Mouse (Mus musculus) liver, adult 10 weeks (tissue): ENCODE results near the gene Olfr318. TPM values are rescaled to one million over a fixed set of nuclear protein-coding genes. Genes with fewer than 3 reads are reported as not detected.

Source experiments
- polyA plus RNA-seq: library from polyadenylated mRNA; stranded (reverse); fragments of 350-450 nt; fragmentation: Illumina TruSeq; extraction: RNeasy Lipid Tissue Mini Kit (QIAGEN cat#74804); gene quantifications from one replicate; pipeline ENCODE4 v1.2.3, GENCODE M21; 2014; ENCODE audit warnings: low read depth, low replicate concordance

The Olfr318 gene
- not detected for polyA plus RNA-seq

GRCm38 (mm10) chr11:58723914-58724313 lies at the start of gene Olfr318:
TSS of gene Olfr318 (minus strand) at chr11:58724014.

GRCm38 (mm10) chr11:58772888-58773287 lies 49.1 kb upstream of the Olfr318 start, which contains the start of gene Olfr315:
TSS of gene Olfr315 (plus strand) at chr11:58773188.

GRCm38 (mm10) chr11:58752434-58752833 lies 28.6 kb upstream of the Olfr318 start, which contains the start of gene Olfr316:
TSS of gene Olfr316 (plus strand) at chr11:58752734.

GRCm38 (mm10) chr11:58738792-58739262 lies 15.0 kb upstream of the Olfr318 start, which contains the start of gene Olfr317:
TSS of gene Olfr317 (minus strand) at chr11:58739212.

GRCm38 (mm10) chr11:58698862-58699261 lies 25.0 kb downstream of the Olfr318 start, which contains the start of gene Olfr319:
TSS of gene Olfr319 (plus strand) at chr11:58699162.

GRCm38 (mm10) chr11:58680799-58681198 lies 43.0 kb downstream of the Olfr318 start, which contains the start of gene Olfr320:
TSS of gene Olfr320 (plus strand) at chr11:58681099.

Other genes starting within 250 kb of the Olfr318 start
- gene Olfr332, start 231.5 kb downstream of the Olfr318 start, polyA plus RNA-seq = not detected
- not detected for gene Olfr331, start 221.4 kb downstream of the Olfr318 start, polyA plus RNA-seq
- not detected for gene Olfr330, start 189.2 kb downstream of the Olfr318 start, polyA plus RNA-seq
- not detected for gene Olfr329-ps, start 177.6 kb downstream of the Olfr318 start, polyA plus RNA-seq
- not detected for gene Olfr328, start 168.4 kb downstream of the Olfr318 start, polyA plus RNA-seq
- gene Olfr224, start 153.5 kb downstream of the Olfr318 start, polyA plus RNA-seq = not detected
- not detected for gene Olfr325, start 146.3 kb downstream of the Olfr318 start, polyA plus RNA-seq
- not detected for gene Olfr324, start 128.9 kb downstream of the Olfr318 start, polyA plus RNA-seq
- gene 2210407C18Rik, start 107.9 kb downstream of the Olfr318 start, polyA plus RNA-seq = not detected
- not detected for gene Olfr323, start 93.5 kb downstream of the Olfr318 start, polyA plus RNA-seq
- not detected for gene Trim58, start 83.5 kb downstream of the Olfr318 start, polyA plus RNA-seq
- gene Olfr322, start 65.2 kb downstream of the Olfr318 start, polyA plus RNA-seq = not detected
- not detected for gene Olfr320, start 42.9 kb downstream of the Olfr318 start, polyA plus RNA-seq
- gene Olfr319, start 24.9 kb downstream of the Olfr318 start, polyA plus RNA-seq = not detected
- gene Olfr317, start 15.2 kb upstream of the Olfr318 start, polyA plus RNA-seq = not detected
- gene Olfr316, start 28.7 kb upstream of the Olfr318 start, polyA plus RNA-seq = not detected
- not detected for gene Olfr315, start 49.2 kb upstream of the Olfr318 start, polyA plus RNA-seq
- not detected for gene Olfr314, start 58.9 kb upstream of the Olfr318 start, polyA plus RNA-seq
- not detected for gene Fam183b, start 77.9 kb upstream of the Olfr318 start, polyA plus RNA-seq
- not detected for gene Olfr313, start 91.0 kb upstream of the Olfr318 start, polyA plus RNA-seq
- not detected for gene Olfr312, start 105.2 kb upstream of the Olfr318 start, polyA plus RNA-seq
- not detected for gene Olfr311, start 115.2 kb upstream of the Olfr318 start, polyA plus RNA-seq
- 2.1 TPM for gene Gm12258, start 123.1 kb upstream of the Olfr318 start, polyA plus RNA-seq
- 2.7 TPM for gene 2810021J22Rik, start 143.2 kb upstream of the Olfr318 start, polyA plus RNA-seq
- 3.8 TPM for gene Zfp39, start 180.2 kb upstream of the Olfr318 start, polyA plus RNA-seq
- gene Btnl10, start 193.9 kb upstream of the Olfr318 start, polyA plus RNA-seq = not detected
- 11.6 TPM for gene Rnf187, start 214.9 kb upstream of the Olfr318 start, polyA plus RNA-seq
- not detected for gene Hist3h2ba, start 224.9 kb upstream of the Olfr318 start, polyA plus RNA-seq
- 2.3 TPM for gene Hist3h2a, start 230.7 kb upstream of the Olfr318 start, polyA plus RNA-seq
- gene Trim17, start 230.7 kb upstream of the Olfr318 start, polyA plus RNA-seq = not detected